Mouse (Mus musculus) heart, postnatal 0 days (tissue): ENCODE results near the gene Rapgef5. TPM values are rescaled to one million over a fixed set of nuclear protein-coding genes. Genes with fewer than 3 reads are reported as not detected.

ENCODE experiments used
- ATAC-seq: fragments of 200-750 bp; cut with Nextera tagmentation; 2 replicates; pipeline ENCODE4 v1.8.0; 2017; ENCODE audit warnings: low read depth, moderate number of reproducible peaks, moderate library complexity; ENCODE audit not compliant: insufficient read depth
- DNase-seq: peaks from one replicate; pipeline ENCODE4 v3.0.0-alpha.2; 2016; ENCODE audit warnings: low spot score
- H3K27ac ChIP-seq: fragments of 300-500 bp; sonication (generic); 2 replicates; pipeline ENCODE4 v1.5.1; 2014; ENCODE audit warnings: low read depth, mild to moderate bottlenecking
- H3K27me3 ChIP-seq: fragments of 300-500 bp; sonication (generic); 2 replicates; pipeline ENCODE4 v1.6.1; 2014; ENCODE audit warnings: low read length, mixed read lengths; ENCODE audit not compliant: control insufficient read depth, insufficient read depth
- H3K36me3 ChIP-seq: fragments of 300-500 bp; sonication (generic); replicated peaks from 2 replicates; pipeline ENCODE4 v1.6.1; 2014; ENCODE audit warnings: low read length, mixed read lengths; ENCODE audit not compliant: control insufficient read depth, insufficient read depth
- H3K4me1 ChIP-seq: fragments of 300-500 bp; sonication (generic); 2 replicates; pipeline ENCODE4 v1.6.1; 2014; ENCODE audit warnings: antibody characterized with exemption; ENCODE audit not compliant: control insufficient read depth, insufficient read depth
- H3K4me2 ChIP-seq: fragments of 300-500 bp; sonication (generic); 2 replicates; pipeline ENCODE4 v1.6.1; 2014; ENCODE audit warnings: low read depth, mild to moderate bottlenecking, low read length, moderate library complexity
- H3K4me3 ChIP-seq: fragments of 300-500 bp; sonication (generic); 2 replicates; pipeline ENCODE4 v1.5.1; 2014; ENCODE audit warnings: low read depth, low read length
- H3K9ac ChIP-seq: fragments of 300-500 bp; sonication (generic); replicated peaks from 2 replicates; pipeline ENCODE4 v1.6.1; 2014; ENCODE audit warnings: low read depth, low read length, mixed read lengths
- H3K9me3 ChIP-seq: fragments of 300-500 bp; sonication (generic); replicated peaks from 2 replicates; pipeline ENCODE4 v1.6.1; 2016; ENCODE audit warnings: low read length; ENCODE audit not compliant: control insufficient read depth
- CTCF ChIP-seq: IDR thresholded peaks from 2 replicates; pipeline ENCODE4 v1.5.1; 2016; ENCODE audit warnings: antibody characterized with exemption, control low read depth, low read depth
- EP300 ChIP-seq: IDR thresholded peaks from 2 replicates; pipeline ENCODE4 v1.6.1; 2016; ENCODE audit warnings: antibody characterized with exemption, low read depth
- WGBS: fragments of 180-500 bp; shearing (Covaris S2); extraction: QIAGEN DNeasy Blood & Tissue Kit; methylation state at CpG from one replicate; pipeline ENCODE4 v1.1.7; 2014; 5-methylcytosine and 5-hydroxymethylcytosine counted together
- polyA plus RNA-seq: library from polyadenylated mRNA; unstranded; fragments of >200 nt; fragmentation: Nextera tagmentation; extraction: Ambion mirVana; gene quantifications from 2 replicates; pipeline ENCODE4 v1.2.1, GENCODE M21; 2015
- total RNA-seq: library from RNA; depleted of rRNA; stranded (reverse); fragments of >200 nt; gene quantifications from 2 replicates; pipeline ENCODE4 v1.2.3, GENCODE M21; 2014; ENCODE audit warnings: low replicate concordance

Rapgef5 gene
- total and polyA plus RNA-seq, 2 experiments from 2014 or later: 11.1 to 30.8 TPM

DNA sequence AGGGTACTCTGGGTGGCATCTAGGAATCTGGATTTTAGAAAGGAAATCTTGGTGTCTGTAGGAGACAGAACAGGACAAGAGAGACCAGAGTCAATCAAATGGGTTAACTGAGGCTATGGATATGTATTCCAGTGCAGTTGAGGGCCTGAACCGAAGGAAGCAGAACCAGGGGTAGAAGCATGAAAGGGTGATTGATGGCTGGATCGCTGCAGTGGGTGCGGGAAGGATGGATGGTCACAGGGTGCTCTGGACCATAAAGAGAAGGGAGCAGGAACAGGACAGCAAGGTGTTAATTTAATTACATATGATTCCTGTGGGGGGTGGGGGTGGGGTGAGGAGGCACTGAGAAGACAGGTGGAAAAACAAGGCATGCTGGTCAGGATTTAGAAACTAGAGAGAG lies 76.3 kb downstream of the Rapgef5 start:
- WGBS: 78% methylated on average over 3 of the region's 3 CpGs
- H3K9me3 ChIP-seq: no peaks in the 10 kb centered on the region
- DNase-seq (no peak), ATAC-seq (no peak)
- H3K4me1 ChIP-seq: no peaks in the 10 kb centered on the region
- no peaks in the 10 kb centered on the region for H3K27me3 ChIP-seq
- H3K27ac ChIP-seq: no peak overlapping the region
- no peak overlapping the region for H3K4me2 ChIP-seq
- TF ChIP-seq CTCF (no peak), EP300 (no peak)
- H3K9ac ChIP-seq: no peak overlapping the region
- H3K4me3 ChIP-seq: no peak overlapping the region
- H3K36me3 ChIP-seq: no peaks in the 10 kb centered on the region

- H3K27ac ChIP-seq: no peak overlapping the region
- no peak overlapping the region for H3K4me3 ChIP-seq
- DNase-seq (no peak), ATAC-seq (no peak)
- no peaks in the 10 kb centered on the region for H3K4me1 ChIP-seq
- H3K27me3 ChIP-seq: no peaks in the 10 kb centered on the region
- H3K4me2 ChIP-seq: no peak overlapping the region
- WGBS: 90% methylated on average over 9 of the region's 9 CpGs
- H3K9ac ChIP-seq: no peak overlapping the region
- no peak for TF ChIP-seq CTCF
- no peaks in the 10 kb centered on the region for H3K36me3 ChIP-seq
- no peaks in the 10 kb centered on the region for H3K9me3 ChIP-seq
These were observed 78.9 kb downstream of the Rapgef5 start for GRCm38 (mm10) chr12:117595179-117595578.

- Histone ChIP-seq H3K4me1 (no peaks in the 10 kb centered on the region), H3K4me2 (no peak overlapping the region), H3K27me3 (no peaks in the 10 kb centered on the region), H3K4me3 (no peak overlapping the region), H3K27ac (no peak overlapping the region), H3K9me3 (no peaks in the 10 kb centered on the region), H3K36me3 (no peaks in the 10 kb centered on the region), H3K9ac (no peak overlapping the region)
- no peak for DNase-seq
- 21% methylated on average over 2 of the region's 2 CpGs for WGBS
- ATAC-seq: no peak
- TF ChIP-seq EP300: no peak
- no peak for TF ChIP-seq CTCF
These were observed 81.9 kb downstream of the Rapgef5 start for GRCm38 (mm10) chr12:117598190-117598589.

DNA sequence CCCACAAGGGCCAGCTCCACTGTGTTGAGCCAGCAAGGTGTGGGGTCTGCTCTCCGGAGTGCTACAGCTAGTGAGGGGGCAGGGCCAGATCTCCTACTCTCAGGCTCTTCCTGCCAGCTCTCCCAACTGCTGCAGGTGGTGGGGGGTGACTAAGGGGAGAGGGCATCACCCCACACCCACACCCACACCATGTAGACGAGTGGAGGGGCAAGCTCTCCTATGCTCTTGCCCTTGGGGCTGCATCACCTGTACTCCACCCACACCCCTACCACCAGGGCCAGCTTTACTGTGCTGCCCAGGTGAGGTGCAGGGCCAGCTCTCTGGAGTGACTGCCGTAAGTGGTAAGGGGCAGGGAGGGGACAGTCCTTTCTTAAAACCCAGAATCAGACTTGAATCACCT lies 89.7 kb downstream of the Rapgef5 start:
- WGBS: 61% methylated on average over 3 of the region's 3 CpGs

GRCm38 (mm10) chr12:117612715-117613114 lies 96.4 kb downstream of the Rapgef5 start:
- ATAC-seq (no peak), DNase-seq (no peak)
- no peaks in the 10 kb centered on the region for H3K27me3 ChIP-seq
- no peak overlapping the region for H3K4me3 ChIP-seq
- no peaks in the 10 kb centered on the region for H3K4me1 ChIP-seq
- H3K4me2 ChIP-seq: no peak overlapping the region
- TF ChIP-seq EP300: no peak
- 78% methylated on average over 3 of the region's 3 CpGs for WGBS
- no peaks in the 10 kb centered on the region for H3K9me3 ChIP-seq
- H3K9ac ChIP-seq: no peak overlapping the region
- H3K27ac ChIP-seq: no peak overlapping the region
- H3K36me3 ChIP-seq: no peaks in the 10 kb centered on the region

More for the DNA sequence above, 89.7 kb downstream of the Rapgef5 start:
- H3K9me3 ChIP-seq: no peaks in the 10 kb centered on the region
- no peaks in the 10 kb centered on the region for H3K36me3 ChIP-seq
- H3K27me3 ChIP-seq: no peaks in the 10 kb centered on the region
- H3K9ac ChIP-seq: no peak overlapping the region
- H3K4me3 ChIP-seq: no peak overlapping the region
- ATAC-seq: no peak
- no peak overlapping the region for H3K27ac ChIP-seq
- H3K4me2 ChIP-seq: no peak overlapping the region
- DNase-seq: no peak
- no peak for TF ChIP-seq CTCF
- no peak for TF ChIP-seq EP300
- no peaks in the 10 kb centered on the region for H3K4me1 ChIP-seq

DNA sequence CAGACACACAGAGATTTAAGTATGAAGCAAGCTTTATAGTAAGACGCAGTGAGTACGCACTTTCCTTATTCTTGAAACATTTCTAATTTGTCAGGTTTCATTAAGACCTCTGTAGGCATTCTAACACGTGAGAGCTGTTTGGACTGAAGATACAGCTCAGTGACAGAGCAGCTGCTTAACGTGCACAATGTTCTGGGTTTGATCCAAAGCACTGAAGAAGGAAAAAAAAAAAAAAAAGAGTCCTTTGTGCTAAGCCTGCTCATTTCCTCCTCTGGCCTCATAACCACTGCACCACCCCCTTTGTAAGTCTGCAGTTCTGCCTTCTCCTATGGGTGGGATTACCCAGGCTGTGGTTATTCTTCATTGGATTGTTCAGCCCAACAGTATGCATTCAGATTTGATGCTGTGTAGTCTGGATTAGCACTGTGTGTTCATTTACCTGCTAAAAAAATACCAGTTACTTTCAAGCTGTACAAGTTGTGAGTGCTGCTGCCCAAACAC lies 103.3 kb downstream of the Rapgef5 start:
- Histone ChIP-seq H3K36me3 (no peaks in the 10 kb centered on the region), H3K4me2 (no peak overlapping the region), H3K9me3 (no peaks in the 10 kb centered on the region), H3K27me3 (no peaks in the 10 kb centered on the region), H3K4me3 (no peak overlapping the region), H3K9ac (no peak overlapping the region), H3K27ac (no peak overlapping the region), H3K4me1 (no peaks in the 10 kb centered on the region)
- ATAC-seq (peak; percentile 41; the same call in 1 of the 2 replicates), DNase-seq (peak; percentile 24)
- 55% methylated on average over 4 of the region's 4 CpGs for WGBS
- no peak for TF ChIP-seq EP300
- TF ChIP-seq CTCF: no peak
